Mouse (Mus musculus) kidney, adult 9 months (tissue): Measurements from ENCODE around the gene Fkbp2.

ENCODE experiments used
- DNase-seq: peaks from one replicate; pipeline ENCODE4 v3.0.0; 2022

The Fkbp2 gene

DNA sequence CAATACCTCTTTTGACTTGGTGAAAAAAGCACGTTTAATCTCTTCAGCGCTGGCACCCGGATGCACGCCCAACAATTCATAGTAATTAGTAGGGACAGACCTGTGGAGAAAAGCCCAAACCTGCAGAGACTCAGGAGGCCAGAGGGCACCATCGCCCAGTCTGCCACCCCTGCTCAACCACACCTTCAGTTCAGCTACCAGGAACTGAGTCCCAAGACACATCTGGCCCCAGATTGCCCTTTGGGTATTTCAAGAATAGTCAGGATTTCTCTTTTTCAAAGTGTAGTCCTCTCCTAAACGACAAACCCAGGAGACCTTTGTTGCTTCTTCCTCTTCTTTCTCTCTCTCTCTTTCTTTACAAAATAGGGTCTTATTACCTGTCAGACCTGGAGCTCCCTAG is 10.4 kb upstream of the Fkbp2 start:
- peak; percentile 7 for DNase-seq

DNA sequence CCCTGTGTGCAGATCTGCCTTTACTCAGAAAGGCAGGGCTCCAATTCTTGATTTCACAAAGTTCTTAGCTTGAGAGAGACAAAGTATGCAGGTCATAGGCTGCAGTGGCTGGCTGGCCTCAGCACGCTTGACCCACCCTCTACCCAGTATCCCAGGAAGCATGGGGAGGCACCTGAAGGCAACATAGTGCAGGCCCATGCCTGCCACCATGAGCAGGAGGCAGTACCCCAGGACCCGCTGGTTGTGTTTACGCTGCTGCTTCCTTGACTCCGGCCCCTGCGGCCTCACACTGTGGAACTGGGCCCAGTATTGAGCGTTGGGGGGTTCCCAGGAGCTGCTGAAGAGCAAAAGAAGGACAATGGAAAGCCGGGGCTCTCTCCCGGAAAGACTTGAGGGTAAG is 8.9 kb upstream of the Fkbp2 start:
- DNase-seq, result peak; percentile 23

- no peak for DNase-seq
Measured at GRCm38 (mm10) chr19:6987904-6988285, 7.6 kb upstream of the Fkbp2 start.

- peak; percentile 69 for DNase-seq
Measured at GRCm38 (mm10) chr19:6987061-6987903, 7.0 kb upstream of the Fkbp2 start, which contains the start of gene Vegfb. Gene Vegfb (minus strand): TSS chr19:6987651.

- peak; percentile 25 for DNase-seq
Measured at GRCm38 (mm10) chr19:6985951-6986708, 5.8 kb upstream of the Fkbp2 start.

- DNase-seq, result no peak
Measured at GRCm38 (mm10) chr19:6985300-6985699, 5.0 kb upstream of the Fkbp2 start.

DNA sequence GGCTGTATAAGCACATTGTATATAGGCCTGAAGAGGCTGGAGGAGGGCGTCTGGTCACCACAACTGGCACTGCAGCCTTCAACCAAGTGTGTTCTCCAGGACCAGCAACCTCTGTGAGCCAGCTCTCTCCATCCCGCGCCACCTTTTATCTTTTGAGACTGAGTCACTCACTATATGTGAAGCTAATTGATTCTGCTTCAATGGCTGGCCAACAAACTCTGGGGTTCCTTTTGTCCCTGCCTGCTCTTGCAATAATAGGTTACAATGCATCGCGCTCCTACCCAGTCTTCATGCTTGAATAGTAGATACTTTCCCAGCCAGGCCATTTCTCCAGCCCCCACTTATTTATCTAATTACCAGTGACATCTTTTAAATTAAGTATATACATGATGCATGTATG is 3.3 kb upstream of the Fkbp2 start:
- no peak for DNase-seq

DNA sequence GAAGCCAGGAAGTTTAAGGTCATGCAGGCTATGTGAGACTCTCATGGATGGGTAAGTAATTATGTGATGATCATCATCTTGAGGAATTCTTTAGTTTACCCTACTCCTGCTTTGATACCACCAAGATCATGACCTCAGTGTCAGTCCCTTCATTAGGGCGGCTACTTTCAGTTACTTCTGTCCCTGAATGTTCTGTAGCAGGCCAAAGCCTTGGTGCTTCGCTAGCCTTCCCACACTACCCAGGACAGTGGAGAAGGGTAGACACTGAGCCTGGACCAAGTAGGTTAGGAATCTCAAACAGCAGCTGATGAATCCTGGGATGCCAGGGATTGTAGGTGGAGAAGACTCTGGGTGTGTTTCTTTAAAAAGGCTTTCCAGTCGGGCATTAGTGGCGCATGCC is 1.2 kb upstream of the Fkbp2 start:
- no peak for DNase-seq

- DNase-seq, result peak; percentile 100
Measured at GRCm38 (mm10) chr19:6979486-6980380, 568 bp downstream of the Fkbp2 start.

DNA sequence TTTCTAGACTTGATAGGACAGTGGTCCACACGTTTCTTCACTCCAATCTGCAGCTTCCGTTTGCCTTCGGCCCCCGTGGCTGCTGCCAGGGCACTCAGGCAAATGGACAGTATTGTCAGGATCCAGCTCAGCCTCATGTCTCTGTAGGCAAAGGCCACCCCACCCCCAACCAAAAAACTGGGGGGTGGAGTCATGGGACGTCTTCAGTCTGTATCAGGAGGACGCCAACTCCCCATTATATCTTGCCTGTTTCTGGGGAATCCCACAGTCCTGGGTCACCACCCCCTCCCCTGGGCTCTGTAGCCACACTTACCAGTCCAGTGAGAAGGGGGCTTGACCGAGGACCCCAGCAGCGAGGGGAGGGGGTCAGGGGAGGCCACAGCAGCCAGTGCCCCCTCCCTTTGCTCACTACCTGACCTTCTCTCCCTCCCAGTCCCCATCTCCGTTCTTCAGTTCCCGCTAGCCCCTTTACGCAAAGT is 1.3 kb downstream of the Fkbp2 start:
- DNase-seq, result peak; percentile 68

- no peak for DNase-seq
Measured at GRCm38 (mm10) chr19:6978639-6978974, 1.7 kb downstream of the Fkbp2 start.

- DNase-seq, result no peak
Measured at GRCm38 (mm10) chr19:6977759-6978638, 2.3 kb downstream of the Fkbp2 start.

DNA sequence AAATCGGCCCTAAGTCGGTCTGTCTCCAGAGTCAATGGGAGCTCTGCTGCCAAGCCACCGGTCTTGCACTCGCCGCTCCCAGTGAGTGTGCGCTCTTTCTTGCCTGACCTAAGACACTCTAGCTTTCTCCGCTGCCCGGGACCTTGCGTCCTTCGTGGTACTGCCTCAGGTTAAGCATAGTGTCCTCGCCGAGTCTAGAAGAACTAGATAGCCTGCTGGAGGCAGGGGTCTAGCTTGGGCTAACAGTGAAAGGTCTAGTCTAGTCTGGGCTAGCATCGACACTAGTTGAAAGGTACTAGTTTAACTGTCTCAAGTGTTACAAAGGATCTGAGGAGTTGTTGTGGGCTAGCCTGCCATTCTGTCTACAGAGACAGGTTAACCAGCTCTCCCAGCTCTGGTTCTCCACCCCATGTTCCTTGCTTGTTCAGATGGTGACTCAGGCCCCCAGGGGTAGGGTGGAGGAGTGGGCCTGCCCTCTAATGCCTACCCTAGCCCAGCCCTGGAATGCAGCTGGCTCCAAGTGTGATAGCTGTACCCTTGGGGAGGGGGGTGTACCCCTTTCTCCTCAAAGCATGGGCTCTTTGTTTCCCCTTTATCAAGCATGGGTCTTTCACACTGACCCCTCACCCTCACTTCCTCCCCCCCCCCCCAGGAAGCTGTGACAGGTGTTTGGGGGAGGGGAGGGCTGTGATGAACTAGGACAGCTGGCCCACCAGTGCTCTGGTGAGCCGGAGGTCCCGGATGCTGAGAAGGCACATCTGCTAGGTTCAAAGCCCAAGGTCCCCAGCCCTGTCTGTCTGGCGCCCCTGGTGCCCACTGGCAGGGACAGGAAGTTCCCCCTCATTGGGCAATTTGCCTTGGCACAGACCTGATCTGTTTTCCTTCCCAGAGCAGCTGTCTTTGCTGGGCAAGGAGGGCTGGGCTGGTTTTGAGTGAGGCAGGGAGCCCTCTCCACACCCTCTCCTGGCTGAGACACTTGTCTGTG is 4.5 kb downstream of the Fkbp2 start, which contains the start of gene Plcb3:
Plcb3 (minus strand) TSS at position 934 of the 985 bp plus-strand sequence.
- DNase-seq, result peak; percentile 71

DNA sequence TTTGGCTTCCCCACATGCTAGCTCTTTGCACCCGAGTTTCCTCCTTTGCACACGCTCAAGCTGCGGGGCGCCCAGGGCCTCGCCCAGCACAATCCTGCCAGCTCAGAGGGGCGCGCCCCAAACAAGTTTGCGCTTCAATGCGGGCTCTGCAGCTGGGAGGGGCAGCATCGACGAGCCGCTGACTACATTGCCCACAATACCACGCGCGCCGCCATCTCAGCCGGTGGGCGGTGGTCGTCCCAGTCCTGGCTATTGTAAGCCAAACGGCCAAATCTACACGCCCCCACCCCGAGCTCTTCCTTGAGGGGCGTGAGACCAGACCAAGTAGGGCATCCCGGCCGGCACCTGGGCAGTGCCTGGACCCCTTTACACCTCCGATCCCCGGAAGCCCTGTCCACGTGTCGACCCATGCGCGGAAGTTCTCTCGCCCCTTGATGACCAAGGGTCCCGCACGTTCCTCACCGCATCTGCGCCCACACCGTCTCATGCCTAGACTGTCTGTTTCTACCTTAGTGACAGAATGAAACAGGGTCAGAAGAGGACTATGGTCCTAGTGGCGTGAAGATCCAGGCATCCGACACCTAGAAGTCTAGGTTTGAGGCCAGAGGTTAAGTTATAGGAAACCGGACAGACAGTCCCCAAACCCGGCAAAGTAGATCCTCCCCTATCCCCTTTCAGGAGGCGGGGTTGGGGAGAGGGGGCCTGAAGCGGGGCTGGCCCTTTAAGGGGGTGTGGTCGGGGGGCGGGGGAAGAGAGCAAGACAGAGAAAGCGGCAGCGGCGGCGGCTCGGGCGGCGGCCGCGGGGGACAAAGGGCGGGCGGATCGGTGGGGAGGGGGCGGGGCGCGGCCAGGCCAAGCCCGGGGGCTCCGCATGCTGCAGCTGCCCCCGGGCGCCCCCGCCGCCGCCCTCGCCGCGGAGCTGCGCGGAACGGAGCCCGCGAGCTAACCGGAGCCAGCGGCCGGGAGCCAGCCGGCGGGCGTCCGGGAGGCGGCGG is 5.8 kb downstream of the Fkbp2 start, which contains the start of gene Ppp1r14b:
Ppp1r14b (plus strand) TSS at position 758 of the 995 bp plus-strand sequence.
- peak; percentile 73 for DNase-seq

- no peak for DNase-seq
Measured at GRCm38 (mm10) chr19:6973581-6974190, 6.6 kb downstream of the Fkbp2 start.

DNA sequence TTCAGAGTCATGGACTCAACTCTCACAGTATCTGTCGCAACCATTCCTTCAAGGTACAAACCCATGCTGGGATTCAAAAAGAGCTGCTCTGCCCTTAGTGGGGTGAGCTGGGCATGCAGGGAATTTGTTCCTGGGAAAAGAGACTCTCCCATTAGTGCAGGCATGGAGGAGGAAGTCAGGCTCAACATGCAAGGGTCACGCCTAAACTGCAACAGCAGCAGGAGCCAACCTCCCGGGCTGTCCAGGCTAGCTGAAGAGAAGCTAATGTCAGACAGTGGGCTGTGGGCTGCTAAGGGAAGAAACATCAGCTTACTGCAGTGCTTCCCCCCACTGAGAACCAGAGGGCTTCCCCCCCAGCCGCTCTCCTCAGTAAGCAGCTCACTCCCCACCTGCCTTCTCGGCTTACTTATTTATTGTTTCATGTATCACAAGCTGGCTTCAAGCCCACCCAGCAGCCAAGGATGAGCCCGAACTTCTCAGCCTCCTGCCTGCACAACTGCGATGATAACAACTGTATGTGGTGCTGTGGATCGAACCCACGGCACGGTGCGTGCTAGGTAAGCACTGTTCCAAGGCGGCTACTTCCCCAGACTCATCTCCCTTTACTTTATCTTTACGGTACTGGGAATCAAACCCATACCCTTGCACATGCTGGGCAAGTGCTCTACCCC is 7.9 kb downstream of the Fkbp2 start:
- no peak for DNase-seq

GRCm38 (mm10) chr19:6971644-6972043 is 8.7 kb downstream of the Fkbp2 start:
- no peak for DNase-seq

- no peak for DNase-seq
Measured at GRCm38 (mm10) chr19:6970460-6971085, 9.7 kb downstream of the Fkbp2 start.
